Mouse (Mus musculus): ENCODE measurements at regions not wholly inside any gene's neighbourhood (a gene's known extent, or its start where the extent isn't known, plus 50 kb on each side); places are given as distances from the start of the nearest gene placed in this dataset.
A peak's percentile ranks its signal among the peaks of the same experiment; 100 is the strongest.

GRCm38 (mm10) chr9:34280311-34281208, 205.1 kb upstream of the Kirrel3 start:
- no peak for DNase-seq (ENCODE audit: low read depth, low spot score)

- no peak for DNase-seq (ENCODE audit: low read depth, low spot score)
These were observed 162.1 kb upstream of the Kirrel3 start for GRCm38 (mm10) chr9:34323571-34323970.

GRCm38 (mm10) chr9:34328723-34329122, 157.0 kb upstream of the Kirrel3 start:
- peak; percentile 23 for DNase-seq (ENCODE audit: low read depth, low spot score)

- DNase-seq (ENCODE audit: low read depth, low spot score): no peak
These were observed 151.6 kb upstream of the Kirrel3 start for GRCm38 (mm10) chr9:34334112-34334511.

GRCm38 (mm10) chr9:34334555-34335468, 150.9 kb upstream of the Kirrel3 start:
- no peak for DNase-seq (ENCODE audit: low read depth, low spot score)

GRCm38 (mm10) chr9:34348442-34348841, 137.3 kb upstream of the Kirrel3 start:
- DNase-seq (ENCODE audit: low read depth, low spot score): no peak

- DNase-seq (ENCODE audit: low read depth, low spot score): no peak
These were observed 135.7 kb upstream of the Kirrel3 start for GRCm38 (mm10) chr9:34349997-34350396.

GRCm38 (mm10) chr9:34353744-34354143, 131.9 kb upstream of the Kirrel3 start:
- DNase-seq (ENCODE audit: low read depth, low spot score): no peak

- DNase-seq (ENCODE audit: low read depth, low spot score): no peak
These were observed 130.9 kb upstream of the Kirrel3 start for GRCm38 (mm10) chr9:34354723-34355316.

GRCm38 (mm10) chr9:34370686-34371398, 114.9 kb upstream of the Kirrel3 start:
- DNase-seq (ENCODE audit: low read depth, low spot score): no peak

- DNase-seq (ENCODE audit: low read depth, low spot score): no peak
These were observed 110.5 kb upstream of the Kirrel3 start for GRCm38 (mm10) chr9:34375187-34375586.

GRCm38 (mm10) chr9:34380008-34380407, 105.7 kb upstream of the Kirrel3 start:
- DNase-seq (ENCODE audit: low read depth, low spot score): no peak

GRCm38 (mm10) chr9:34381601-34382000, 104.1 kb upstream of the Kirrel3 start:
- DNase-seq (ENCODE audit: low read depth, low spot score): peak; percentile 4

- DNase-seq (ENCODE audit: low read depth, low spot score): peak; percentile 71
These were observed 103.5 kb upstream of the Kirrel3 start for GRCm38 (mm10) chr9:34382208-34382607.

- DNase-seq (ENCODE audit: low read depth, low spot score): no peak
These were observed 99.6 kb upstream of the Kirrel3 start for GRCm38 (mm10) chr9:34386071-34386470.

- no peak for DNase-seq (ENCODE audit: low read depth, low spot score)
These were observed 92.7 kb upstream of the Kirrel3 start for GRCm38 (mm10) chr9:34393042-34393441.

GRCm38 (mm10) chr9:34395839-34396804, 89.6 kb upstream of the Kirrel3 start:
- no peak for DNase-seq (ENCODE audit: low read depth, low spot score)

GRCm38 (mm10) chr9:34411699-34412098, 74.0 kb upstream of the Kirrel3 start:
- no peak for DNase-seq (ENCODE audit: low read depth, low spot score)

GRCm38 (mm10) chr9:34416153-34416552, 69.5 kb upstream of the Kirrel3 start:
- DNase-seq (ENCODE audit: low read depth, low spot score): no peak

GRCm38 (mm10) chr9:34418100-34418499, 67.6 kb upstream of the Kirrel3 start:
- DNase-seq (ENCODE audit: low read depth, low spot score): no peak

Data from R1 (cell line).